Mouse (Mus musculus) neural tube, embryonic 14.5 days (tissue): Measurements from ENCODE around the gene Sp1. TPM values are rescaled to one million over a fixed set of nuclear protein-coding genes. Genes with fewer than 3 reads are reported as not detected.

ENCODE experiments used
- ATAC-seq: fragments of 200-750 bp; cut with Nextera tagmentation; 2 replicates; pipeline ENCODE4 v1.8.0; 2017; ENCODE audit warnings: low read depth, mild to moderate bottlenecking, moderate TSS enrichment, moderate library complexity
- H3K27ac ChIP-seq: fragments of 300-500 bp; sonication (generic); 2 replicates; pipeline ENCODE4 v1.5.1; 2014; ENCODE audit warnings: low read depth, mild to moderate bottlenecking, control low read depth, low read length, moderate library complexity, mixed read lengths
- H3K27me3 ChIP-seq: fragments of 300-500 bp; sonication (generic); 2 replicates; pipeline ENCODE4 v1.6.1; 2014; ENCODE audit warnings: low read length; ENCODE audit not compliant: control insufficient read depth, insufficient read depth
- H3K36me3 ChIP-seq: fragments of 300-500 bp; sonication (generic); 2 replicates; pipeline ENCODE4 v1.6.1; 2014; ENCODE audit warnings: low read length, mixed read lengths; ENCODE audit not compliant: control insufficient read depth, insufficient read depth
- H3K4me1 ChIP-seq: fragments of 300-500 bp; sonication (generic); 2 replicates; pipeline ENCODE4 v1.6.1; 2014; ENCODE audit warnings: low read length; ENCODE audit not compliant: control insufficient read depth, insufficient read depth
- H3K4me2 ChIP-seq: fragments of 300-500 bp; sonication (generic); 2 replicates; pipeline ENCODE4 v1.6.1; 2014; ENCODE audit warnings: mild to moderate bottlenecking, low read depth, low read length, control low read depth
- H3K4me3 ChIP-seq: fragments of 300-500 bp; sonication (generic); 2 replicates; pipeline ENCODE4 v1.5.1; 2014; ENCODE audit warnings: low read depth, low read length, control low read depth, mixed read lengths
- H3K9ac ChIP-seq: fragments of 300-500 bp; sonication (generic); replicated peaks from 2 replicates; pipeline ENCODE4 v1.6.1; 2014; ENCODE audit warnings: low read depth, mild to moderate bottlenecking, control low read depth, low read length, mixed read lengths
- H3K9me3 ChIP-seq: fragments of 300-500 bp; sonication (generic); 2 replicates; pipeline ENCODE4 v1.6.1; 2016; ENCODE audit warnings: low read length; ENCODE audit not compliant: control insufficient read depth
- WGBS: fragments of 180-500 bp; shearing (Covaris S2); extraction: QIAGEN DNeasy Blood & Tissue Kit; methylation state at CpG from one replicate; pipeline ENCODE4 v1.1.7; 2014; 5-methylcytosine and 5-hydroxymethylcytosine counted together
- polyA plus RNA-seq: library from polyadenylated mRNA; unstranded; fragments of >200 nt; fragmentation: Nextera tagmentation; extraction: Ambion mirVana; gene quantifications from 2 replicates; pipeline ENCODE4 v1.2.1, GENCODE M21; 2014

Gene Sp1
- polyA plus RNA-seq, 1 experiment from 2014 or later, result 5.3 TPM

GRCm38 (mm10) chr15:102459847-102460246 is 53.9 kb downstream of the Sp1 start:
- 72% methylated on average over 5 of the region's 5 CpGs for WGBS
- Histone ChIP-seq H3K9ac (no peak overlapping the region; the same call in 1 of the 2 replicates), H3K27ac (no peak overlapping the region), H3K4me3 (no peak overlapping the region), H3K27me3 (no peaks in the 10 kb centered on the region), H3K9me3 (no peaks in the 10 kb centered on the region), H3K36me3 (peaks cover 3% of the 10 kb centered on the region; the same call in 1 of the 2 replicates), H3K4me1 (0 out of 2 replicates have a peak, but pooled peaks cover 8% of the 10 kb centered on the region), H3K4me2 (peak overlapping the region; percentile 66)
- no peak for ATAC-seq

DNA sequence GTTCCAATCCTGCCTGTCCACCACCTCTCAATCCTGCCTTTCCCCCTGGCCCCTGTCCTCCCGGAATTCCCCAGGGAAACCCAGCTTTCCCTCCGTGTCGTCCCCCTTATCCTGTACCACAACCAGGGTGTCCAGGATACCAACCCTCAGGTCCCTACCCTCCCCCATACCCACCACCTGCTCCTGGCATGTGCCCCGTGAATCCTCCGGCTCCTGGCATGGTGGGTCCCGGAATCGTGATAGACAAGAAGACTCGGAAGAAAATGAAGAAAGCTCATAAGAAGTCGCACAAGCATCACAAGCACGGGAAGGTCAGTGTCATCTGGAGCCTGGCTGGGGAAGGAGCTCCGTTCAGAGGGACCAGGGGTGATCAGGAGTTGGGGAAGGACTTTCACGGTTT is 54.5 kb downstream of the Sp1 start:
- peaks cover 3% of the 10 kb centered on the region; the same call in 1 of the 2 replicates for H3K36me3 ChIP-seq
- ATAC-seq, result no peak
- no peak overlapping the region for H3K4me3 ChIP-seq
- no peak overlapping the region for H3K9ac ChIP-seq
- no peaks in the 10 kb centered on the region for H3K27me3 ChIP-seq
- no peak overlapping the region for H3K27ac ChIP-seq
- H3K4me1 ChIP-seq, result 0 out of 2 replicates have a peak, but pooled peaks cover 8% of the 10 kb centered on the region
- H3K4me2 ChIP-seq, result no peak overlapping the region
- 84% methylated on average over 12 of the region's 12 CpGs for WGBS
- H3K9me3 ChIP-seq, result no peaks in the 10 kb centered on the region

GRCm38 (mm10) chr15:102460971-102461370 is 55.0 kb downstream of the Sp1 start:
- no peak overlapping the region for H3K4me2 ChIP-seq
- peaks cover 3% of the 10 kb centered on the region; the same call in 1 of the 2 replicates for H3K36me3 ChIP-seq
- ATAC-seq, result no peak
- no peak overlapping the region for H3K9ac ChIP-seq
- H3K4me3 ChIP-seq, result no peak overlapping the region
- 0 out of 2 replicates have a peak, but pooled peaks cover 8% of the 10 kb centered on the region for H3K4me1 ChIP-seq
- H3K27me3 ChIP-seq, result no peaks in the 10 kb centered on the region
- WGBS, result 74% methylated on average over 4 of the region's 4 CpGs
- H3K9me3 ChIP-seq, result no peaks in the 10 kb centered on the region
- H3K27ac ChIP-seq, result no peak overlapping the region

GRCm38 (mm10) chr15:102461430-102462075 is 55.6 kb downstream of the Sp1 start:
- no peak overlapping the region for H3K4me2 ChIP-seq
- H3K27ac ChIP-seq, result no peak overlapping the region
- no peaks in the 10 kb centered on the region for H3K27me3 ChIP-seq
- peaks cover 3% of the 10 kb centered on the region; the same call in 1 of the 2 replicates for H3K36me3 ChIP-seq
- no peak for ATAC-seq
- no peak overlapping the region for H3K4me3 ChIP-seq
- no peak overlapping the region for H3K9ac ChIP-seq
- no peaks in the 10 kb centered on the region for H3K9me3 ChIP-seq
- 0 out of 2 replicates have a peak, but pooled peaks cover 8% of the 10 kb centered on the region for H3K4me1 ChIP-seq
- WGBS, result 84% methylated on average over 9 of the region's 9 CpGs

GRCm38 (mm10) chr15:102463666-102464065 is 57.7 kb downstream of the Sp1 start:
- no peak for ATAC-seq
- no peak overlapping the region for H3K4me3 ChIP-seq
- H3K9me3 ChIP-seq, result no peaks in the 10 kb centered on the region
- no peak overlapping the region for H3K27ac ChIP-seq
- no peak overlapping the region for H3K9ac ChIP-seq
- 0 out of 2 replicates have a peak, but pooled peaks cover 8% of the 10 kb centered on the region for H3K4me1 ChIP-seq
- no peaks in the 10 kb centered on the region for H3K27me3 ChIP-seq
- H3K4me2 ChIP-seq, result no peak overlapping the region
- peaks cover 3% of the 10 kb centered on the region; the same call in 1 of the 2 replicates for H3K36me3 ChIP-seq

GRCm38 (mm10) chr15:102468675-102469370 is 62.9 kb downstream of the Sp1 start:
- no peaks in the 10 kb centered on the region for H3K36me3 ChIP-seq
- 96% methylated on average over 9 of the region's 9 CpGs for WGBS

DNA sequence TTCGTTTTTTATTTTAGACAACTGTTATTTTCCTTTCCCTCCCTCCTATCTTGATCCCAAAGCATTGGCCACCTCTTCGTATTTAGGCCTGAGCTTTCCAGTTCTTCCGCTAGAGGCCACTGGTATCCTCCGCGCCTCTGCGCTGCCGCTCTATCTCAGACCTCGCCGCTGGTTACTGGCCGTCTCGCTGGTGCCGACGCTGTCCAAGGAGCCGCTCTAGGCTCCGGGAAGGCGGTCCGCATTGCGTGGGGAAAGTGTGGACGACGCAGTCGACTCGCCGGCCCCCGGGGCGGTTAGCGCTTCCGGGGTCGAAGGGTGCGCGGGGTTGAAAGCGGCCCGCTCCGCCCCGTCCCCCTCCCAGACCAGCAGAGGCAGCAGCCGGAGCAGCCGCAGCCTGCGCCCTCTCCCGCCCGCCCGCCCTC is 64.3 kb downstream of the Sp1 start, which contains the start of gene Pcbp2:
Gene Pcbp2, plus strand, starts transcription at position 357 of the 422 bp plus-strand sequence.
- Histone ChIP-seq H3K4me1 (peaks cover 6% of the 10 kb centered on the region), H3K36me3 (peaks cover 9% of the 10 kb centered on the region; the same call in 1 of the 2 replicates), H3K9me3 (no peaks in the 10 kb centered on the region), H3K27ac (peak within 1 kb of the TSS; percentile 93), H3K9ac (peak within 1 kb of the TSS; percentile 90), H3K4me3 (peak within 1 kb of the TSS; percentile 81), H3K4me2 (peak within 1 kb of the TSS; percentile 65), H3K27me3 (no peaks in the 10 kb centered on the region)
- WGBS, result 1% methylated on average over 33 of the region's 40 CpGs
- peak; percentile 99 for ATAC-seq

More at GRCm38 (mm10) chr15:102468675-102469370, 62.9 kb downstream of the Sp1 start:
- Histone ChIP-seq H3K9ac (no peak overlapping the region), H3K27ac (no peak overlapping the region), H3K4me1 (peaks cover 6% of the 10 kb centered on the region), H3K4me3 (no peak overlapping the region), H3K27me3 (no peaks in the 10 kb centered on the region), H3K4me2 (no peak overlapping the region), H3K9me3 (no peaks in the 10 kb centered on the region)
- ATAC-seq, result no peak

- Histone ChIP-seq H3K9ac (peak overlapping the region; percentile 90), H3K4me1 (peaks cover 6% of the 10 kb centered on the region), H3K4me2 (peak overlapping the region; percentile 65), H3K27ac (peak overlapping the region; percentile 93), H3K9me3 (no peaks in the 10 kb centered on the region), H3K27me3 (no peaks in the 10 kb centered on the region), H3K36me3 (peaks cover 14% of the 10 kb centered on the region; the same call in 1 of the 2 replicates), H3K4me3 (peak overlapping the region; percentile 81)
- ATAC-seq, result peak; percentile 67
- WGBS, result 0% methylated on average over 37 of the region's 67 CpGs
These were observed 64.8 kb downstream of the Sp1 start for GRCm38 (mm10) chr15:102470605-102471294.
